Mouse (Mus musculus) heart, embryonic 16.5 days (tissue): ENCODE measurements at regions not wholly inside any gene's neighbourhood (a gene's known extent, or its start where the extent isn't known, plus 50 kb on each side); places are given as distances from the start of the nearest gene placed in this dataset.

ENCODE experiments used
- ATAC-seq: fragments of 200-750 bp; cut with Nextera tagmentation; replicated peaks from 2 replicates; pipeline ENCODE4 v1.8.0; 2017; ENCODE audit warnings: moderate number of reproducible peaks; ENCODE audit not compliant: insufficient read depth, low FRiP score; ENCODE audit errors: extremely low read depth
- H3K27ac ChIP-seq: fragments of 300-500 bp; sonication (generic); 2 replicates; pipeline ENCODE4 v1.5.1; 2014; ENCODE audit warnings: mild to moderate bottlenecking, low read length, control low read depth, moderate library complexity
- H3K27me3 ChIP-seq: fragments of 300-500 bp; sonication (generic); 2 replicates; pipeline ENCODE4 v1.6.1; 2014; ENCODE audit warnings: low read length, mixed read lengths; ENCODE audit not compliant: control insufficient read depth, insufficient read depth
- H3K36me3 ChIP-seq: fragments of 300-500 bp; sonication (generic); 2 replicates; pipeline ENCODE4 v1.6.1; 2014; ENCODE audit not compliant: control insufficient read depth, insufficient read depth
- H3K4me1 ChIP-seq: fragments of 300-500 bp; sonication (generic); 2 replicates; pipeline ENCODE4 v1.6.1; 2014; ENCODE audit warnings: low read length, mixed read lengths; ENCODE audit not compliant: control insufficient read depth, insufficient read depth
- H3K4me2 ChIP-seq: fragments of 300-500 bp; sonication (generic); 2 replicates; pipeline ENCODE4 v1.6.1; 2014; ENCODE audit warnings: low read depth, mild to moderate bottlenecking, control low read depth, low read length
- H3K4me3 ChIP-seq: fragments of 300-500 bp; sonication (generic); 2 replicates; pipeline ENCODE4 v1.5.1; 2014; ENCODE audit warnings: mild to moderate bottlenecking, control low read depth, low read length
- H3K9ac ChIP-seq: fragments of 300-500 bp; sonication (generic); 2 replicates; pipeline ENCODE4 v1.6.1; 2014; ENCODE audit warnings: low read length, control low read depth
- H3K9me3 ChIP-seq: fragments of 300-500 bp; sonication (generic); replicated peaks from 2 replicates; pipeline ENCODE4 v1.6.1; 2016; ENCODE audit warnings: low read length; ENCODE audit not compliant: control insufficient read depth
- WGBS: fragments of 180-500 bp; shearing (Covaris S2); extraction: QIAGEN DNeasy Blood & Tissue Kit; methylation state at CpG from one replicate; pipeline ENCODE4 v1.1.7; 2014; 5-methylcytosine and 5-hydroxymethylcytosine counted together

DNA sequence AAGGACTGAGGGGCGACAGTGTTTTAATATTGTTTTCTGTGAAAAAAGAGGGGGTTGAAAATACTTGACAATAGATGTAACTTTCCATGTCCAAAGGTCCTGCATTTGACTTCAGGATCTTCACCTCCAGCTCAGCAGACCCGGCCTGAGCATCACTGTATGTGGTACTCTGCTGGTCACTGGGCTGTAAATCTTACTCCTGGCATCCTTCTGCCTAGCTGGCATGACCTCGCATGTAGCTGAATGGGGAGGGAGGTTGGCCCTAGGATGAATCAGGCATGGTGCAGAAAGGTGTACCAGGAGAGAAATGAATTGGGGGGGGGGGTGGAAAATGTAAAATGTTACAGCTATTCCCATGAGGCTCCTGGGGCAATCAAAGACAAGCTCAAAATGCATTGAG is 156.0 kb downstream of the Cdc5l start:
- ATAC-seq = no peak
- no peaks in the 10 kb centered on the region for H3K4me1 ChIP-seq
- H3K4me3 ChIP-seq = no peak overlapping the region
- no peaks in the 10 kb centered on the region for H3K36me3 ChIP-seq
- H3K27ac ChIP-seq = no peak overlapping the region
- H3K4me2 ChIP-seq = no peak overlapping the region
- no peaks in the 10 kb centered on the region for H3K27me3 ChIP-seq
- WGBS = 83% methylated on average over 3 of the region's 3 CpGs
- H3K9me3 ChIP-seq = no peaks in the 10 kb centered on the region
- no peak overlapping the region for H3K9ac ChIP-seq

DNA sequence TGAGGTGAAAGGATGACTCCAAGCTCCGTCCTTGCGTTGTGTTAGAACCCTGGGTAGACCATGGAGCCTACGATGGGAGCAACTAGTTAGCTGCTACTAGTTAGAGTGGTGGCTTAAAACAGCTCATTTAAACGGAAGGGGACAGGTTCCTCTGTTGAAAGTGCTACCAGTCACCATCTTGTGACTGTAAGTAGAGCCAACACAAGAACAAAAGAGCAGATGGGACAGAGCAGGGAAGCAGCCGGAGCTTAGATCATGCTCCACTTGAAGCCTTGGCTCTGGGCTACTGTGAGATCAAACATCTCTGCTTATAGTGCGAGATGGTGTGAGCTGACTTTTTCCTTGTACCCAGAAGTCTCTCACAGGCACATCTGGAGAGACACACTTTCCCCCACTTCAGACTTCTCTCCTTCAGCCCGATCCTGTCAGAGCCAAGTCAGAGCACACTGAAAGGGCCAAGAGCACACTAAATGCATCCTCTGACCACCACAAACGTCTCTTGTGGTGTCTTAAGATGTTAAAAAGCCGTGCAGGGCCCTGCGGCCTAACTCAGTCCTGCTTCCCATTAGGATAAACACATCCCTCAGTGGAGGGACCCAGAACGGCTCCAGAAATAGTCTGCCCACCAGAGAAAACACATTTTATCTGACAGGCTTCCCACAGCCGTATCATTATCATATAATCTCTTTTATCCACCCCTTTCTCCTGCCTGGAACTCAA is 156.7 kb downstream of the Cdc5l start:
- Histone ChIP-seq H3K27me3 (no peaks in the 10 kb centered on the region), H3K4me2 (no peak overlapping the region), H3K9ac (no peak overlapping the region), H3K4me1 (no peaks in the 10 kb centered on the region), H3K9me3 (peaks cover 4% of the 10 kb centered on the region), H3K4me3 (no peak overlapping the region), H3K27ac (no peak overlapping the region), H3K36me3 (no peaks in the 10 kb centered on the region)
- 66% methylated on average over 12 of the region's 12 CpGs for WGBS
- ATAC-seq = no peak

DNA sequence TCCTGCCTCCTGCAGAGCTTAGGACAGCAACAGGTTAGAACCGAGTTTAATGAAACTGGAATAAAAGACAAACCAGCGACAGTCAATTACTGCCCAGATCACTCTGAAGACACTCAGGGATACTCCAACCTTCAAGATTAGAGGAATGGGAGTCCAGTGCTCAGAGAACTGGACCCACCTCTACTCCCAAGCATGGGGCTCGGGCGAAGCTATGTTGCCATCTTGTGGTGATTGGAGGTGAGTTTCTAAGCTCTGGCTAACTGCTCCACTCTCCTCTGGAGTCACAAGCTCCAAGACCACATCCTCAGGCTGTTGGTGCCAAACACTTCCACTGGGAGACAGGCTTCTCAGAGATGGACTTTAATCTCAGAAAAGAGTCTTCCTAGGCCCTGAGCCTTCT is 158.6 kb downstream of the Cdc5l start:
- Histone ChIP-seq H3K4me3 (no peak overlapping the region), H3K4me2 (no peak overlapping the region), H3K4me1 (no peaks in the 10 kb centered on the region), H3K27me3 (no peaks in the 10 kb centered on the region), H3K9ac (no peak overlapping the region), H3K27ac (no peak overlapping the region), H3K36me3 (no peaks in the 10 kb centered on the region), H3K9me3 (peaks cover 10% of the 10 kb centered on the region)
- WGBS = 62% methylated on average over 4 of the region's 4 CpGs
- ATAC-seq = no peak

DNA sequence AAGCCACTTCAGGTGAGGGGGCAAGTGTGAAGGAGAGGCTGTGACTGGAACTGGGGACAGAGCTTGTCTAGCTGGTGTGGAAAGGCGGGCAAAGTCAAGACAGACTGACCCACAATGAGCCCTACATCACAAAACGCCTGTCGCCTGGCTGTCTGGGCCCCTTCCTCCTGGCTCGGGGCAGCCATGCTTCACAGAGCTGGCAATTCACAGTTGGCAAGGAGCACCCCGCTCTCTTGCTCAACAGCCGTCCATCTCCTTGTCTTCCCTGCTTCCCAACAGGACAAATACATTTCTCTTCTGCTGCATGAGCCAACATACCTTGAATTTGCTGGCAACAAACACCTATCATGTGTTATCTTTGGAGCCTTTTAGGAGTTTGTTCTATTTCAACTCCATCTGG is 166.8 kb downstream of the Cdc5l start:
- H3K27me3 ChIP-seq = no peaks in the 10 kb centered on the region

DNA sequence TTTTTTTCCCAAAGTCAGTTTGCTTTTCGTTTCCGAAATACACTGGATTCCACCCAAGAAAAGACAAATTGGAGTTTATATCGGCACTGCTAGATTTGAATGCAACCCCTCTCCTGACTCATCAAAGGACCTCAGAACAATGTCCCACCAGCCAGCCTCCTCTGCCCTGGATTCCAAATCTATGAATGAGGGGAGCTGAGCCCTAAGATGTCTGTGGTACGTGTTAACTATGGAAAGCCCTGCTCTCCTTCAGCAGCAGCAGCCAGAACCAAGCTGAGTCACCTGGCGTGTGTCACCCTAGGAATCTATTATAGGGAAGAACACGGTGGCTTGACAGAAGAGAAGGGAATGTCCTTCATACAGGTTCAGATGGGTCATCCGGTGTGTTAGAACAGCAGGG is 167.9 kb downstream of the Cdc5l start:
- Histone ChIP-seq H3K27me3 (no peaks in the 10 kb centered on the region), H3K4me2 (no peak overlapping the region), H3K36me3 (no peaks in the 10 kb centered on the region), H3K9ac (no peak overlapping the region), H3K4me1 (no peaks in the 10 kb centered on the region), H3K27ac (no peak overlapping the region), H3K9me3 (no peaks in the 10 kb centered on the region), H3K4me3 (no peak overlapping the region)
- ATAC-seq = no peak
- 74% methylated on average over 7 of the region's 7 CpGs for WGBS

More for the DNA sequence above, 166.8 kb downstream of the Cdc5l start:
- no peak for ATAC-seq
- Histone ChIP-seq H3K36me3 (no peaks in the 10 kb centered on the region), H3K27ac (no peak overlapping the region), H3K4me3 (no peak overlapping the region), H3K4me2 (no peak overlapping the region), H3K9me3 (peaks cover 6% of the 10 kb centered on the region), H3K4me1 (no peaks in the 10 kb centered on the region), H3K9ac (no peak overlapping the region)
- 74% methylated on average over 6 of the region's 6 CpGs for WGBS

DNA sequence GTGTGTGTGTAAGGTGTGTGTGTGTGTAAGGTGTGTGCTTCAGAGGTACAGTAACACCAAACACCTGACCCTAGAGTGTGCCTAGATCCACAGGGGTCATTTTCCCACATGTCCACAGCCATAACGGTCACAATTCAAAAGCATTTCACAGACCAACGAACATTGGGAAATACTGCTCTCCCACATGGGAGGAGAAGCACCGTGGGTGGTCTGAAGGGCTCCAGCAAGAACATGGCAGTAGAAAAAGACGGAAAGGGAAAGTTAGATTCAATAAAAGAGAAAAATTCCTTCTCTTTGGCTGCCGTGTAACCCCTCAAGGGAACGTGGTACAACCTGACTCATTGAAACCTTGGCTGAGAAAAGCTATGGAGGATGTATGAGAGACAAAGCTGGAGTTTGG is 169.1 kb downstream of the Cdc5l start:
- H3K4me1 ChIP-seq = no peaks in the 10 kb centered on the region
- no peak overlapping the region for H3K27ac ChIP-seq
- no peaks in the 10 kb centered on the region for H3K9me3 ChIP-seq
- no peak overlapping the region for H3K9ac ChIP-seq
- no peaks in the 10 kb centered on the region for H3K36me3 ChIP-seq
- no peak for ATAC-seq
- WGBS = 66% methylated on average over 6 of the region's 6 CpGs
- H3K4me3 ChIP-seq = no peak overlapping the region
- no peak overlapping the region for H3K4me2 ChIP-seq
- no peaks in the 10 kb centered on the region for H3K27me3 ChIP-seq

DNA sequence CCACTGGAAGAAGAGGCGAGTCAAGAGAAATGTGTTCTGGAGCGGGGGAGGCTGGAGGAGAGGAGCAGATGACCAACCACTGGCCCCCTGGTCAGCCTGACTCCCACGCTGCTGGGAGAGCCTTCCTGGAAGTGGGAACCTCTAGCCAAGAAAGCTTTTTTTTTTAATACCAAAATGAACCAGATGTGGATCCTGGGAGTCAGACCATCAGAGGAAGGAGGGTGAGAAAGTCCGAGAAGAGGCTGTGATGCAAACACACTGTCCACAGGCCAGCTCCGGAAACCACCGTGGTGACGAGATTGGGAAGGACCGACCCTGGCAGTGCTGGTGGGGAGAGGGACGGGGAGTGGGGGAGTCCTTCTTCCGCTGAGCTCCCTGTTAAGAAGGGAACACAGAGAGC is 173.1 kb downstream of the Cdc5l start:
- H3K27ac ChIP-seq = no peak overlapping the region
- H3K27me3 ChIP-seq = no peaks in the 10 kb centered on the region
- no peaks in the 10 kb centered on the region for H3K4me1 ChIP-seq
- no peak overlapping the region for H3K4me3 ChIP-seq
- ATAC-seq = no peak
- no peaks in the 10 kb centered on the region for H3K9me3 ChIP-seq
- H3K4me2 ChIP-seq = no peak overlapping the region
- WGBS = 73% methylated on average over 10 of the region's 10 CpGs
- H3K9ac ChIP-seq = no peak overlapping the region
- no peaks in the 10 kb centered on the region for H3K36me3 ChIP-seq

DNA sequence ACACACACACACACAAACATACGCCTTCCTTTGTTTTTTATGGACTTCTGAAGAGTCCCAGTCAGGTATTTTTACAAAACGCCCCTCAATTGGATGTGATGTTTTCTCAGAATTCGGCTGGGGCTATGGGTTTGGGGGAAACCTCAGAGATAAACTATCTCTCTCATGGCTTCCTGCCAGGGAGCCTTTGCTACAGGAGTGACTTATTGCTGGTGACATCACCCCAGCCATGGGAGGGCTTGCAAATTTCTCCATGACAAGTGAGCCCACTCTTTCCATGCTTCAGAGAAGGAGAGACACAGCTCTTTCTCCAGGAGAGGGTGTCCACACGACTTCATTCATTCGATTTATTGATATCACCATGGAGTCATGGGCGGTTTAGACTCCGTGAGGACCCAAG is 175.5 kb downstream of the Cdc5l start:
- WGBS = 61% methylated on average over 7 of the region's 7 CpGs
- H3K4me2 ChIP-seq = no peak overlapping the region
- no peak overlapping the region for H3K27ac ChIP-seq
- no peaks in the 10 kb centered on the region for H3K27me3 ChIP-seq
- ATAC-seq = no peak
- no peaks in the 10 kb centered on the region for H3K9me3 ChIP-seq
- H3K4me1 ChIP-seq = no peaks in the 10 kb centered on the region
- H3K9ac ChIP-seq = no peak overlapping the region
- no peaks in the 10 kb centered on the region for H3K36me3 ChIP-seq
- no peak overlapping the region for H3K4me3 ChIP-seq

DNA sequence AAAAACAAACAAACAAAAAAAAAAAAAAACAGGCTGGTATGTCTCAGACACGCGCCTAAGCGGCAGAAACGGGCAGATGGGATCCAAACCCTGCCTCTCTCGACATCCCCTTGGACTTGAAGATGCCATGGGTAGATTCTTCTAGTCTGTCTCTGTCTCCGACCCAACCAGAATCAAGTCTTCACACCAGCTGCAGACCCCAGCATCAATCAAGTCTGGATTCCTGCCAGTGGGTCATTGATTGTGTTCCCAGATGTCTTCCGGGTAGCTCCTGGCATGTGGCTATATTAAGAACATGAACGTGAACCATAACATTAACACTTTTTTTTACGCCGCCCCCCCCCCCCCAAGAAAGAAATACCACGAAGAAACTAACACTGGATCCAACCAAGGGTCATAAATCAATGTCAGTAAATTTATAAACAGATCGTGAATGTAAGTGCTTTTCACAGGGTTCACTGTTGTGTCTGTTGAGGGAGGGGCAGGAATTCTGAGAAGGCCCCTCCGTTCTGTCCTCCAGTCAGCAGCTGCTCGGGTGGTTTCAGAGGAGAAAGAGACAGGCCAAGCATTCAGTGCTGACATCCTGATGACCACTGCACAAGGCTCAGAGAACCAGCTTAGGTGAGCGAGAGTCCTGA is 180.8 kb downstream of the Cdc5l start:
- Histone ChIP-seq H3K9ac (no peak overlapping the region), H3K4me3 (no peak overlapping the region), H3K4me1 (0 out of 2 replicates have a peak, but pooled peaks cover 2% of the 10 kb centered on the region), H3K9me3 (no peaks in the 10 kb centered on the region), H3K36me3 (no peaks in the 10 kb centered on the region), H3K27ac (no peak overlapping the region), H3K4me2 (no peak overlapping the region), H3K27me3 (no peaks in the 10 kb centered on the region)
- ATAC-seq = no peak
- WGBS = 48% methylated on average over 15 of the region's 15 CpGs
